Mouse (Mus musculus) spleen, postnatal 14 days (tissue): Measurements from ENCODE around the gene Ndufa12.

ENCODE experiments used
- DNase-seq, 2 experiments: peaks; one replicate each; pipeline ENCODE4 v3.0.0; 2021 to 2022; ENCODE audit warnings: low spot score in 2 of 2

The Ndufa12 gene

GRCm38 (mm10) chr10:94198482-94199405 is at the start of gene Ndufa12:
Gene Ndufa12 (plus strand): TSS chr10:94198720.
- peak; percentile 86 to 95 for DNase-seq

GRCm38 (mm10) chr10:94151488-94151887 is 47.0 kb upstream of the Ndufa12 start:
- DNase-seq: no peak

DNA sequence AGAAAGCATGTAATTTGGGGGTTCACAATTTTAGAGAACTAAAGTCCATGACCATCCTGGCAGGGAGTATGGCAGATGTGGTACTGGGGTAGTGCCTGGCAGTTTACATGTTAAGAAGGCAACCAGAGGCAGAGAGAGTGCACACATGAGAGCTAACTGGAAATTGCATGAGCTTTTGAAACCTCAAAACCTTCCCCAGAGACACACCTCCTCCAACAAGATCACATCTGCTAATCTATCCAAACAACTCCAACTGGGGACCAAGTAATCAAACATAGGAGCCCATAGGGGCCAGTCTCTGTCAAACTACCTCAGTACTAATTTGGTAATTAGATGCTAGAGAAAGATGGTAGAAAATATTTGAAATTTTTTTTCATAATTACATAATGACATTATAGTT is 44.7 kb upstream of the Ndufa12 start:
- DNase-seq: no peak

DNA sequence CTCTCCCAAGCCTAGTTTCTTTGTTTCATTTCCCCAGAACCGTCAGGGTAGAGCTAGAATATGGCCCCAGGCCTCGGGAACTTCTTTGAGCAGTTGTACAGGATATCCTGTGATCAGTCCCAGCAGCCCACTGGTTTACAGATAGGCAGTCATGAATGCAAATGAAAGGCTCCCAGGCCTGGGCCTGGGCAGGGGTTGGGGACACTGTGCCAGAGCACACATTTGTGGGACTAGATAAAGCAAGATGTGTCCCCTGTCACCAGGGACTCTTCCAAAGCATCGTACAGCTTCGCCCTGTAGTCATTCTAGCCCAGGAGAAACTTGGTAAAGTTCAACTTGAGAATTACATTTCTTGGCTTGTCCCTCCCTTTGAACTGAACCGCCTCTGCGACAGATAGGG is 39.6 kb upstream of the Ndufa12 start:
- no peak for DNase-seq

- no peak for DNase-seq
These were observed 39.1 kb upstream of the Ndufa12 start for GRCm38 (mm10) chr10:94159406-94159805.

DNA sequence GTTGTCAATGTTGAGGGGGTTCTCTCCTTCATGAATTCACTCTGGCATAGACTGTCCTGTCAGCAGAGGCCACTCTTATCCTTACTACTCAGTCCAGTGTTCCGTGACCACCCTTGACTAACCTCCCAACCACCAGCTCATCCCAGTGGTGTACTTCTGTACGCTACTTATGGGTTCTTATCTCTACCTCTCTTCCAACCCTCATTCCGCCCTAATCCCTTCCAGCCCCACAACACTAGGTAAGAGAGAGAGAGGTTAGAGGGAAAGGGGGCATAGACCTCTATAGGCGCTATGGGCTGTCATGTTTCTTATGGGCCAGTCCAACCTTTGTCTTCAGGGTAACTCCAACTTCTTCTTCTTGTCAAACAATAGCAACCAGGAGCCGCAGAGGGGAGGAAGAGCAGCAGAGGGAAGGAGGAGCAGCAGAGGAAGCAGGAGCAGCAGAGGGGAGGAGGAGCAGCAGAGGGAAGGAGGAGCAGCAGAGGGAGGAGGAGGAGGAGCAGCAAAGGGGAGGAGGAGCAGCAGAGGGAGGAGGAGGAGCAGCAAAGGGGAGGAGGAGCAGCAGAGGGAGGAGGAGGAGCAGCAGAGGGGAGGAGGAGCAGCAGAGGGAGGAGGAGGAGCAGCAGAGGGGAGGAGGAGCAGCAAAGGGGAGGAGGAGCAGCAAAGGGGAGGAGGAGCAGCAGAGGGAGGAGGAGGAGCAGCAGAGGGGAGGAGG is 37.3 kb upstream of the Ndufa12 start:
- DNase-seq: no peak

GRCm38 (mm10) chr10:94162031-94162430 is 36.5 kb upstream of the Ndufa12 start:
- DNase-seq: no peak

GRCm38 (mm10) chr10:94164104-94164845 is 34.2 kb upstream of the Ndufa12 start:
- DNase-seq: no peak

GRCm38 (mm10) chr10:94165426-94165825 is 33.1 kb upstream of the Ndufa12 start:
- no peak for DNase-seq

DNA sequence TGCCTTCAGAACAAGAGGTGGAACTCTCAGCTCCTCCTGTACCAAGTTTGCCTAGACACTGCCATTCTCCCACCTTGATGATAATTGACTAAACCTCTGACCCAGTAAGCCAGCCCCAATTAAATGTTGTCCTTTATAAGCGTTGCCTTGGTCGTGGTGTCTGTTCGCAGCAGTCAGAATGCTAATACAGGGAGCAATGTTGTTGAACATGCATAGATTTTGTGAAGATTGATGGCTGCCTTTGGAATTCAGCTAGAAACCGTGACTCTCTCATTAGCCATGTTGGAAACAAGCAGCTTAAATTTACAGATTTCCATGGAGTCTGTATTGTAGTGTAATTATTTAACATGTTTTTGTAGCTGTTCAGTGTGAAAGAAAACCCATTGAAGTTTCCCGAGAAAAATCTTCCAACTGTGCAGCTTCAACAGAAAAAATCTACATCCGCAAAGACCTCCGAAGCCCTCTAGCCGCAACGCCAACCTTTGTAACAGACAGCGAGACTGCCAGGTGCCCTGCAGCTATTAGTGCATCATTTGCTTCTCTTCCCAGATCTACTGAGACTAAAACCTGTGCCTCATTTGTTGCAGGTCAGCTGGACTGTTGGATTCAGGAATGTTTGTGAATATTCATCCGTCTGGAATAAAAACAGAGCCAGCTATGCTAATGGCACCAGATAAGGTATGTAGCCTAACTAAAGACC is 31.3 kb upstream of the Ndufa12 start:
- no peak for DNase-seq

DNA sequence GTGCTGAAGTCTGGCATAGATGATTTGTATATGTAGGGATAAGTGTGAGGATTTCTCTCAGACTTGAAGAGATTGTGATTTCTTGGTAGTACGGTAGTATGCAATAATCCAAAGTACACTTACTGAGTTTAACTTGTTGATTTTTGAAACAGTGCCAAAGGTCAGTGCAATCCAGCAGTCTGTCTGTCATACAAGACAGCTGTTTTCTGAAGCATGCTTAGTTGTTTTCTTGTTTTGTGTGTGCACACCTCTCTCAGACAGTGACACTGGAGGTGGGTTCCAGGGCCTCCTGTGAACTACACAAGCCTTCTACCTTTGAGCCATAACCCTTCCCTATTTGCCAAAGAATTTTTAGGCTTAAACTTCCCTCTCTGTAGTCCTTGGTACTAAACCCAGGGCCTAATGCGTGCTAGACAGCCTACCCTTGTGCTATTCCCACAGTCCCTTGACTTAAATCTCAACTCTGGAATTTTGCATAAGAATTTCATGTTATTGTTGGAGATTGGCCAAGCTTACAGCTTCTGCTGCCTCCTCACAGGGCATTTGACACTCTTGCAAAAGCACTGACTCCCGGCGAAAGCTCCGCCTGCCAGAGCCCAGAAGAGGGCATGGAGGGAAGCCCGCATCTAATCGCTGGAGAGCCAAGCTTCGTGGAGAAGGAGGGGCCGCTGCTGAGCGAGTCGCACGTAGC is 26.9 kb upstream of the Ndufa12 start:
- DNase-seq: no peak

DNA sequence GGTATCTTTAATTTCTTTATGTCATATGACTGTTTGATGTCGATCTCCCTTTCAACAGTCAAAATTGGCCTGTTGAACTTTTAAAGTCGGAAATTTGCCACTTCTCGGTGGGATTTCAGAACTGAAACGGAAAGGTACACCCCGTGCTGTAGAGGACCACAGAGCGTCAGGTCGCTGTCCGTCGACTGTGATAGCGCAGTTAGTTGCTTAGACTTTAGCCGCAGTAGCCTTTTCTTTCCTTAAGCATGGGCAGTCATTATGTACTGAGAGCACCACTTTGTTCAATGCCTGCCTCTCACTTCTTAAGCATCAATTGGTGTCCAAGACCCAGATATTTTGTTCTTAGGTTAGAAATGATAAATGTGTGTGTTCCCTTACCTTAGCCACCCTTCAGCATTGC is 26.4 kb upstream of the Ndufa12 start:
- no peak for DNase-seq

DNA sequence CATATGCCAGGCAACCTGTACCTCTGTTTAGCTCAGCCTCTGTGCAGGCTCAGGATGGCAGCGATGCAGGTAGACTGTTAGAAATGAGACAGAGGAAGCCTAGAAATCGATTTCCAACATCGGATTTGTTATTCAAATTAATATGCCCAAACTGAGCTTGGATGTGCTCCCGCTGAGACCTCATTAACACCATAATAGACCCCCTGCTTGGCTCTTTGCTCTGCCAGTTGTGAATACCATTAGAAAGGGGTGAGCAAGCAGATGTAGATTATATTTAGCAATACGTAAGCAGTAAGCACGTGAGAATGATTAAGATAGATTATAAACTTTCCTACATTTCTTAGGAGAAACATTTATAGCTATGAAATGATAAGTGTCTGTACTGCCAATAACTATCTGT is 25.8 kb upstream of the Ndufa12 start:
- DNase-seq: no peak

GRCm38 (mm10) chr10:94174652-94175051 is 23.9 kb upstream of the Ndufa12 start:
- no peak for DNase-seq

GRCm38 (mm10) chr10:94183199-94183598 is 15.3 kb upstream of the Ndufa12 start:
- no peak for DNase-seq

DNA sequence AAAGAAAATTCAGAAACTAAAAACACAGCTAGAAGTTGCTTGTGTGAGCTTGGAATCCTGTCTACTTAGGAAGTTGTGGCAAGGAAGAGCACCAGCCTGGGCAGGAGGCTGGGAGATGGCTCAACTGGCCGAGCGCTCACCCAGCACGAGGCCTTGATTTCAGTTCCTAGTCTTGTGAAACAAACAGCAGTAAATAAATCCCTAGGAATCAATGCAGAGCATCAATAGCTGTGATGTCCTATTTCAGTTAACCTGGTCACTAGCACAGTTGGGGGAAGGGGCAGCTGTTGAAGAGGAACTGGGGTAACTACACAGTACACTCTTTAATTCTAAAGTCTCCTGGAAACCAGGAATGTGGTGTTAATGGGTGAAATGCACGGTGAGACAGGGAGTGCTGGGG is 6.5 kb downstream of the Ndufa12 start:
- no peak for DNase-seq

- no peak for DNase-seq
These were observed 12.4 kb downstream of the Ndufa12 start for GRCm38 (mm10) chr10:94210718-94211618.

GRCm38 (mm10) chr10:94211725-94212124 is 13.2 kb downstream of the Ndufa12 start:
- no peak for DNase-seq

DNA sequence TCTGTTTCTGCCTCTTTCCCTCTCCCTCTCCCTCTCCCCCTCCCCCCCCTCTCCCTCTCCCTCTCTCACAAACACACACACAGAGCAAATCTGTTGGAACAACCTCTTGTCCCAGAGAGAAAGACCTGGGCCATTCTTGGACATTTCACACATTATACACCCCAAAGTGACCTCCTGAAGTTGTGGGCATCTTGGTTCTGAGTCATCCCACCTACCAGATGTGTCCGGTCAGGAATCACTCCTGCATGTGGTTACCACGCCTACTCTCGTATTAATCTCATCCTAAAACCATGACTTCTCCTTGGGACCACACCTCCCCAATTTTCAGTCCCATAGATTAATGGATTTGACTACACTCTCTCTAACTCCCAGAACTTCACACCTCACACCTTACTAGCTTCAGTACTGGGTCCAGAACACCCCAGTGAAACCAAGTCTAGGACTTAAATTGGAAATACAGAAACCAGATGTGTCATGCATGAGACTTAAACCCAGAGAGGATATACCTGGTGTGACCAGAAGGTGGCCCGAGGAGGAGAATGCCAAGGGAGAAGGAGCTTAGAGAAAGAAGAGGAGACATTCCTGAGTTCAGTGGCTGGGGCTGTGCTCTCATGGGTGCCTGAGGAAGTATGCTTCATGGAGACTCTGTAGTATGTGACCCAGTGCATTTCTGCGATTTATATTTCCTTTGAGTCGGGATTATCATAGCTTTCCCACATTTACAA is 26.7 kb downstream of the Ndufa12 start:
- no peak for DNase-seq
